Mouse (Mus musculus) c-Kit-negative CD71-positive TER-119-positive erythroid progenitor cells, embryonic 14.5 days (primary cell): ENCODE data around the gene Chadl.

Experiments used
- DNase-seq: peaks from one replicate; pipeline ENCODE4 v3.0.0-alpha.2; 2013; ENCODE audit warnings: low read depth, low spot score

The Chadl gene

DNA sequence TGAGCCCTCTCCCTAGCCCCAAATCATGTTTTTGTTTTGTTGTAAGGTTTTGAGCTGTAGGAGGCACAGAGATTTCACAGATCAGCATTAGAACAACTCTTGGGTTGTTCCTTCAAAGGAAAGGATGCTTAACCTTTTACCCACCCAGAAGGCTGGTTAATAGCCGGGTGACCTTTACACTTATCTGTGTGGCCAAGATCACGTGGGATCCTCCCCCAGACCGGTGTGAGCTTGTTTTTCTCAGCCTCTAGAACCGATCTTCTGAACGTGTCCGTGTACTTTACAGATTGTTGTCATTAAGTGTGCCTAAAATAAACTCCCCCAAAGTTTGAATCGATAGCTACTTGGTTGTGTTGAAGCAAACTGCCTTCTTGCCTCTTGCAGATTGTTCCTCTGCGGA, 3.5 kb upstream of the Chadl start:
- DNase-seq: no peak

DNA sequence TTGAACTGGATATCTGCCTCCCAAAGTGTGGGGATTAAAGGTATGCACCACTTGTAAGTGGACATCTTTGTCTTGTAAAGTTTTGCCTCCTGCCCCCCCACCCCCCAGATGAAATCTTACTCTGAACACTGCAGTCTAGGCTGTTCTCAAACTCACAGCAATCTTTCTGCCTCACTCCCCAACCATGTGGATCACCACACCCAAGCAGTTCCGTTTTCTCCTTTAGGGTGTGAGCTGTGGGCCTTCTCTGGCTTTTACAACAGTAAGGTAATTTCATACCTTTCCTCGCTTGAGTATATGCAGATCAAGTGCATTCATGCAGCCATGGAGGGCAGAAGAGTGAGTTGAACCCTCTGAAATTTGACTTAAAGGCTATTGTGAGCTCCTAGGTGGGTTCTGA, 3.1 kb upstream of the Chadl start:
- DNase-seq: no peak

DNA sequence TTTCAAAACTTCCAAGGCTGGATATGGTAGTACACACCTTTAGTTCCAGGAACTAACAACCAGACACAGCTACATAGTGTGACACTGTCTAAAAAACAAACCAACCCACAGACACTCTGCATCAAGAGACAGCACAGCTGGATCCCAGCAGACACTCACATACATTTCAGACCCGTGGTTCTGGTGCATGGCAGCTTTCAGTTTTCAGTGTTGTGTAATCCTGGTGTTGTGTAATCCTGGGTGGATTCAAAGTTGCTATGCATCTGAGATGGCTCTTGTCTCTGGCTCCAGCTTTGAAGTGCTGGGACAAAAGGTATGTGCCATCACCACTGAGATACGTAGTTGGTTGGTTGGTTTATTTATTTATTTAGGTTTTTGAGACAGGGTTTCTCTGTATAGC, 1.4 kb upstream of the Chadl start:
- DNase-seq: no peak

DNA sequence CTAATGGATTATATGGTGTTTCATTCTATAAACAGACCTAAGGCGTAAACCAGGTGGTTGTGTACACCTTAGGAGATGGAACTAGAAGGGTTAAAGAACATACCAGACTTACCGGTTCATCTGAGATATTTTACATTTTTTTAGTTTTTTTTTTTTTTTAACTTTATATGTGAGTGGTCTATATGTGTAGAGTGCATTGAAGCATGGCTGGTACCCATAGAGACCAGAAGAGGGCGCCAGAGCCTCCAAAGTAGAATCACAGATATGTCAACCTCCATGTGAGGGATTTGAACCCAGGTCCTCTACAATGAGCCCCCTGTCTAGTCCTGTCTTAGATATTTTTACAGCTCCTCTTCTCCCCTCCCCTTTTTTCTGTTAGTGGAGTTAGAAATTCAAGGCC, 760 bp upstream of the Chadl start:
- peak; percentile 44 for DNase-seq

- DNase-seq: no peak
Measured at GRCm38 (mm10) chr15:81694891-81695290, 2.2 kb downstream of the Chadl start.

DNA sequence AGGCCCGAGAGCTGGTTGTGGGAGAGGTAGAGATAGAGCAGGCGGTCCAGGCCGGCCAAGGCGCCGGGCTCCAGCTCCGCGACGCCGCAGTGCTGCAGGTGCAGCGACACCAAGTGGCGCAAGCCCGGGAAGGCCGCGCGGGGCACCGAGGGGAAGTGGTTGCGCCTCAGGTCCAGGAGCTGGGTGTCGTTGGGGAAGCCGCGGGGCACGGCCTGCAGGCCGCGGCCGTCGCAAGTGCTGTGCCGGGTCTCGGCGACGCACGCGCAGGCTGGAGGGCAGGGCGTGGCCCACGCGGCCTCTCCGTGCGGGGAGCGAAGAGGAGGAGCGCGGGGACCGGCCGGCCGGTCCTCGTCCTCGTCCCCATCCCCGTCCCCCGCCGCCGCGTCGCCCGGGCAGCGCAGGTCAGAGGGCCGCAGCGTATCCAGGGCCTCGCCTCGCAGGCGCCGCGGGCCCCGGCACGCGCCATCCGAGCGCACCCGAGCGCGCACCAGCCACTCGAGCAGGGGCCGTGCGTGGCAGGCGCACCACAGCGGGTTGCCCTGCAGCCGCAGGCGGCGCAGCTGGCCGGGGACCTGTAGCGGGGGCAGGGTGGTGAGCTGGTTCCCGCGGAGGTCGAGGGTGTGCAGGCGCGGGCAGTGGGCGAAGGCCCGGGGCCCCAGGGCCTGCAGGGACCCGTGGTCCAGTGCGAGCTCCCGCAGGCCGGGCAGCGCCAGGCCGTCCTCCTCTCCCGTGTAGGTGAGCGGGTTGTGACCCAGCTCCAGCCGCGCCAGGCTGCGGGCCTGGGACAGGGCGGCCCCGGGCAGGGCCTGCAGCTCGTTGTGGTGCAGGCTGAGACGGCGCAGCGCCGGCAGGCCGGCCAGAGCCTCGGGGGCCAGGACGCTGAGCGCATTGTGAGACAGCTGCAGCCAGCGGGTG, 2.9 kb downstream of the Chadl start:
- DNase-seq: no peak

DNA sequence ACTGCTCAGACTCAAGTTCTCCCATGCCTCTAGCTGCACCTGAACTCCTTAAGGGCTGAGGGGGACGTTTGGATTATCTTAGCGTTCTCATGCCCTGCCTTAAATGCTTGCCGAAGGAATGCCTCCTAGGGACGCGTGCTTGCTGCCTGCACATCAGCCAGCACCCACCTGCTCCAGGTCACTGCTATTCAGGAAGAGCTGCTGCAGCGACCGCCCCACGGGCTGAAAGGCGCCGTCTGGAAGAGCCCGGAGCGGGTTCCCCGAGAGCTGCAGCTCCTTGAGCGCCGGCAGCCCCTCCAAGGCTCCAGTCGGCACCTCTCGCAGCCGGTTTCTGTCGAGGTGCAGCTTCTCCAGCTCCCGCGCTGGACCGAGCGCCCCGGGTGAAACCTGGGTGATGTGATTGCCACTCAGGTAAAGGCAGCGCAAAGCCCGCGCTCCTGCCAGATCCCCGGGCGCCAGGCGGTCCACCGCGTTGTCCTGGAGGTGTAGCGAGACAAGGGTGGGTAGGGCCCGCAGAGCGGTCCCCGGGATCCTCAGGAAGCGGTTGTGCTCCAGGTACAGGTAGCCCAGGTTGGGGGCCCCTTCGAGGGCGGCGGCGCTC, 3.6 kb downstream of the Chadl start:
- DNase-seq: no peak

- DNase-seq: no peak
Measured at GRCm38 (mm10) chr15:81680301-81680805, 16.7 kb downstream of the Chadl start.

- no peak for DNase-seq
Measured at GRCm38 (mm10) chr15:81676637-81677036, 20.4 kb downstream of the Chadl start.

GRCm38 (mm10) chr15:81670231-81670640, 26.9 kb downstream of the Chadl start:
- DNase-seq: no peak

GRCm38 (mm10) chr15:81666957-81667356, 30.1 kb downstream of the Chadl start:
- DNase-seq: no peak

DNA sequence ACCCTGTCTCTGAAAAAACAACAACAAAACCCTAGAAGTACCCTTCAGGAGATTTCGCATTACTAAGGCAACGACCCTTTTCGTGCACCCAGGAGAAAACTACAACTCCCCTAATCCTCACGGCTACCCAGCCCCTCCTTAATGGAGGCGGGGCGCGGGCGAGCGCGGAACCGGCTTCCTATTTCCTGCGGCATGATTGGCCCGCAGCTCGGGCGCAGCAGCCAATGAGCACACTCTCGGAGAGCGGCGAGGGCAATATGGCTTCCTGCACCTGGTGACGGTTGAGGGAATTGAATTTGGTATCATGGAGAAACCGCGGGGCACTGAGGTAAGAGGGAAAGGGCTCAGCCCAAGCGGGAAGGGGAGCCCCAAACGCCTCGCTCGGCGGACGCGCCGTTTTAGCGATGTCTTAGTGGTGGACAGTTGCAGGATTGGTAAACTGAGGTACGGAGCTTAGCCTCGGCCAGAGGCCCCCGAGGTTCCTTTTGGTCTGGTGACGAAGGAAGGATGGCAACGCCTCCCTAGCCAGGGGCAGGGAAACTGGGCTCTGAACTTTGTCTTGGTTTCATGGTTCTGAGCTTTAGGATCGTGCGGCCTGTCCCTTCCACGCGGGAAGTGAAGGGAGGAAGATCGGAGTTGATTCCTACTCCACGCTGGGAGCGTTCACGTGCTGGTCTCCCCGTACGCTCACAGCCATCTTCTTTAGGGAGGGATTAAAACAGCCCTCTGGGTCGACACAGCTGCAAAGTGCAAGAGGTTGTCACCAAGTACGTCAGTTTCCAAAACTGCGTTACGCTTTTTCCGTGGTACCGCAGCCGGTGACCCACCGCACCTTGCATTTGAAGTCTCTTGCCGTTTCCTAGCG, 33.2 kb downstream of the Chadl start, which contains the start of gene L3mbtl2:
Gene L3mbtl2 (plus strand): TSS at position 193 of the 865 bp plus-strand sequence.
- DNase-seq: peak; percentile 87

- DNase-seq: no peak
Measured at GRCm38 (mm10) chr15:81663281-81663680, 33.8 kb downstream of the Chadl start.

- no peak for DNase-seq
Measured at GRCm38 (mm10) chr15:81661701-81662100, 35.4 kb downstream of the Chadl start.

DNA sequence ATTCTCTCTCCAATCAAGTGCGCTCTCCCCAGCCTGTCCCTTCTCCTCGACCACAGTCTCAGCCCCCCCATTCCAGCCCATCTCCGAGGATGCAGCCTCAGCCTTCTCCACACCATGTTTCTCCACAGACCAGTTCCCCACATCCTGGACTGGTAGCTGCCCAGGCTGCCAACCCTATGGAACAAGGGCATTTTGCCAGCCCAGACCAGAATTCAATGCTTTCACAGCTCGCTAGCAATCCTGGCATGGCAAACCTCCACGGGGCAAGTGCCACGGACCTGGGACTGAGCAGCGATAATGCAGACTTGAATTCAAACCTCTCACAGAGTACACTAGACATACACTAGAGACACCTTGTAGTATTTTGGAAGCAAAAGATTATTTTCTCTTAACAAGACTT, 46.5 kb downstream of the Chadl start:
- DNase-seq: no peak

DNA sequence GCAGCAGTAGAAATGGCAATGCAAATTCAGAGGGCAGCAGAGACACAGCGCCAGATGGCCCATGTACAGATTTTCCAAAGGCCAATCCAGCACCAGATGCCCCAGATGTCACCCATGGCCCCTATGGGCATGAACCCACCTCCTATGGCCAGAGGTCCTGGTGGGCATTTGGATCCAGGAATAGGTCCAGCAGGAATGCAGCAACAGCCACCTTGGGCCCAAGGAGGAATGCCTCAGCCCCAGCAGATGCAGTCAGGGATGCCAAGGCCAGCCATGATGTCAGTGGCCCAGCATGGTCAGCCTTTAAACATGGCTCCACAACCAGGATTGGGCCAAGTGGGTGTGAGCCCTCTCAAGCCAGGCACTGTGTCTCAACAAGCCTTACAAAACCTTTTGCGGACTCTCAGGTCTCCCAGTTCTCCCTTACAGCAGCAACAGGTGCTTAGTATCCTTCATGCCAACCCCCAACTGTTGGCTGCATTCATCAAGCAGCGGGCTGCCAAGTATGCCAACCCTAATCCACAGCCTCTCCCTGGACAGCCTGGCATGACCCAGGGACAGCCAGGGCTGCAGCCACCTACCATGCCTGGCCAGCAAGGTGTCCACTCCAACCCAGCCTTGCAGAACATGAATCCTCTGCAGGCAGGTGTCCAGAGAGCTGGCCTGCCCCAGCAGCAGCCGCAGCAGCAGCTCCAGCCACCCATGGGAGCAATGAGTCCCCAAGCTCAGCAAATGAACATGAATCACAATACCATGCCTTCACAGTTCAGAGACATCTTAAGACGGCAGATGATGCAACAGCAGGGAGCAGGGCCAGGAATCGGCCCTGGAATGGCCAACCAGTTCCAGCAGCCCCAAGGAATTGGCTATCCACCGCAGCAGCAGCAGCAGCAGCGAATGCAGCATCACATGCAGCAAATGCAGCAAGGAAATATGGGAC, 47.3 kb downstream of the Chadl start:
- DNase-seq: no peak
